Mouse (Mus musculus) heart, embryonic 14.5 days (tissue): ENCODE data around the gene Necab2. TPM values are rescaled to one million over a fixed set of nuclear protein-coding genes. Genes with fewer than 3 reads are reported as not detected.
A peak's percentile ranks its signal among the peaks of the same experiment; 100 is the strongest.

ENCODE experiments used
- ATAC-seq: fragments of 200-750 bp; cut with Nextera tagmentation; 2 replicates; pipeline ENCODE4 v1.8.0; 2017; ENCODE audit warnings: low read depth, moderate TSS enrichment; ENCODE audit not compliant: insufficient number of reproducible peaks, insufficient read depth, low FRiP score
- H3K27ac ChIP-seq, 2 experiments: fragments of 200-500 bp in 1 of 2; fragments of 300-500 bp in 1 of 2; sonication (generic) in 1 of 2; replicated peaks in 1 of 2; 2 replicates each; pipeline ENCODE4 v1.5.1; 2012 to 2014; ENCODE audit warnings: low read depth in 2 of 2, low read length in 2 of 2, control low read depth in 1 of 2, mild to moderate bottlenecking in 1 of 2, mixed read lengths in 1 of 2; ENCODE audit not compliant: control insufficient read depth in 1 of 2, insufficient read depth in 1 of 2
- H3K27me3 ChIP-seq: fragments of 300-500 bp; sonication (generic); 2 replicates; pipeline ENCODE4 v1.6.1; 2014; ENCODE audit warnings: mild to moderate bottlenecking, low read length, control low read depth; ENCODE audit not compliant: control insufficient read depth, insufficient read depth
- H3K36me3 ChIP-seq: fragments of 300-500 bp; sonication (generic); 2 replicates; pipeline ENCODE4 v1.6.1; 2014; ENCODE audit warnings: mild to moderate bottlenecking, control low read depth, low read length, mixed read lengths; ENCODE audit not compliant: control insufficient read depth, insufficient read depth
- H3K4me1 ChIP-seq, 2 experiments: fragments of 200-500 bp in 1 of 2; fragments of 300-500 bp in 1 of 2; sonication (generic) in 1 of 2; 2 replicates each; pipeline ENCODE4 v1.6.1; 2012 to 2014; ENCODE audit warnings: low read length in 2 of 2, control low read depth in 1 of 2, mixed read lengths in 1 of 2; ENCODE audit not compliant: control insufficient read depth in 2 of 2, insufficient read depth in 2 of 2
- H3K4me2 ChIP-seq: fragments of 300-500 bp; sonication (generic); 2 replicates; pipeline ENCODE4 v1.6.1; 2014; ENCODE audit warnings: mild to moderate bottlenecking, low read length
- H3K4me3 ChIP-seq, 2 experiments: fragments of 200-500 bp in 1 of 2; fragments of 300-500 bp in 1 of 2; sonication (generic) in 1 of 2; 2 replicates each; pipeline ENCODE4 v1.5.1; 2012 to 2014; ENCODE audit warnings: low read length in 2 of 2, mild to moderate bottlenecking in 2 of 2, control low read depth in 1 of 2, low read depth in 1 of 2, moderate library complexity in 1 of 2; ENCODE audit not compliant: control insufficient read depth in 1 of 2, insufficient read depth in 1 of 2
- H3K9ac ChIP-seq: fragments of 300-500 bp; sonication (generic); 2 replicates; pipeline ENCODE4 v1.6.1; 2014; ENCODE audit warnings: mild to moderate bottlenecking, low read length
- H3K9me3 ChIP-seq: fragments of 300-500 bp; sonication (generic); 2 replicates; pipeline ENCODE4 v1.6.1; 2016; ENCODE audit warnings: low read length, control low read depth; ENCODE audit not compliant: control insufficient read depth
- WGBS: fragments of 180-500 bp; shearing (Covaris S2); extraction: QIAGEN DNeasy Blood & Tissue Kit; methylation state at CpG from one replicate; pipeline ENCODE4 v1.1.7; 2014; 5-methylcytosine and 5-hydroxymethylcytosine counted together
- polyA plus RNA-seq: library from polyadenylated mRNA; unstranded; fragments of >200 nt; fragmentation: Nextera tagmentation; extraction: Ambion mirVana; gene quantifications from 2 replicates; pipeline ENCODE4 v1.2.1, GENCODE M21; 2014

The Necab2 gene
- polyA plus RNA-seq, 1 experiment from 2014 or later: 0.27 TPM

DNA sequence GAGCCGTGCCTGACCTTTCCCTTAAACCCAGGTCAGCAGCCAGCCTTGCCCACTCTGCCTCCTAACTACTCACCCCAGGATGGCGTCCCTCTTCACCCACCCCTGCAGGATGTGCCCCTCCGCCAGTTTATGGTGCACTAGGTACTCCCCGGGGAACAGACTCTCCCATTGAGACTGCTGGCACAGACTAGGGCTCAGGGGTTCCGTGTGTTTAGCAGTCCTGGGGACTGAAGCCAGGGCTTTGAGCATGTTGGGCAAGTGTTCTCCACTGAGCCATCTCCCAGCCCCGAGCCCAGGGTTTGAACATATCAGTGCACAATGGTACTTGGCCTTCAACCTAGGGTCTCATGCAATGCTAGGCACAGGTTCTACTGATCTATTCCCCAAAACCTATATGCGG is 11.0 kb upstream of the Necab2 start:
- no peaks in the 10 kb centered on the region for H3K36me3 ChIP-seq
- no peak overlapping the region for H3K4me2 ChIP-seq
- no peaks in the 10 kb centered on the region for H3K27me3 ChIP-seq
- WGBS: 82% methylated on average over 7 of the region's 7 CpGs
- ATAC-seq: no peak
- no peak overlapping the region for H3K27ac ChIP-seq
- no peak overlapping the region for H3K9ac ChIP-seq
- H3K9me3 ChIP-seq: no peaks in the 10 kb centered on the region
- peaks cover 12 to 15% of the 10 kb centered on the region in 2 experiments for H3K4me1 ChIP-seq
- no peak overlapping the region for H3K4me3 ChIP-seq

GRCm38 (mm10) chr8:119436331-119436730 is 10.2 kb upstream of the Necab2 start:
- H3K4me1 ChIP-seq: peaks cover 17 to 19% of the 10 kb centered on the region in 2 experiments
- WGBS: 84% methylated on average over 10 of the region's 10 CpGs
- no peak overlapping the region for H3K9ac ChIP-seq
- H3K36me3 ChIP-seq: no peaks in the 10 kb centered on the region
- H3K9me3 ChIP-seq: no peaks in the 10 kb centered on the region
- ATAC-seq: no peak
- H3K27ac ChIP-seq: no peak overlapping the region
- H3K4me2 ChIP-seq: no peak overlapping the region
- H3K4me3 ChIP-seq: no peak overlapping the region
- no peaks in the 10 kb centered on the region for H3K27me3 ChIP-seq

DNA sequence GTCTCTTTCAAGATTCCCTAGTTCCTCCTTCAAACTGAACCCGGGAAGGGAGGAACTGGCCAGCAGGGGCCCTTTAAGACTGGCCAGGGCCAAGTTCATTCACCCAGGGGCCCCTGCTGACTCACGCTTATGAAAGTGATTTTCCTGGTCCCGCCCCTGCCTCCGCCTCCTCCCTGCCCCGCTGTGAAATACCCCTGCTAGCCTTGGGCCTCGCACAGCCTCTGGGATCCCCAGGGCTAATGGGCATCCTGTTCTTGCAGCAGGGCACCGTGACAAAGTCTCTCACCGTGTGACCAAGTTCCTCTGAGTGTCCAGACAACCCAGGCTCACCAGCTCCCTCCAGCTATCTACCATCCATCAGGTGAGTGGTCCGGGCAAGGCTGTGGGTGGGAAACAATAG is 9.6 kb upstream of the Necab2 start:
- Histone ChIP-seq H3K4me3 (no peak overlapping the region), H3K36me3 (no peaks in the 10 kb centered on the region), H3K4me2 (peak overlapping the region; percentile 37), H3K9ac (peak overlapping the region; percentile 25; the same call in 1 of the 2 replicates), H3K9me3 (no peaks in the 10 kb centered on the region), H3K27me3 (0 out of 2 replicates have a peak, but pooled peaks cover 3% of the 10 kb centered on the region), H3K27ac (no peak overlapping the region), H3K4me1 (peaks cover 17 to 19% of the 10 kb centered on the region in 2 experiments)
- 8% methylated on average over 9 of the region's 9 CpGs for WGBS
- peak; percentile 51 for ATAC-seq

DNA sequence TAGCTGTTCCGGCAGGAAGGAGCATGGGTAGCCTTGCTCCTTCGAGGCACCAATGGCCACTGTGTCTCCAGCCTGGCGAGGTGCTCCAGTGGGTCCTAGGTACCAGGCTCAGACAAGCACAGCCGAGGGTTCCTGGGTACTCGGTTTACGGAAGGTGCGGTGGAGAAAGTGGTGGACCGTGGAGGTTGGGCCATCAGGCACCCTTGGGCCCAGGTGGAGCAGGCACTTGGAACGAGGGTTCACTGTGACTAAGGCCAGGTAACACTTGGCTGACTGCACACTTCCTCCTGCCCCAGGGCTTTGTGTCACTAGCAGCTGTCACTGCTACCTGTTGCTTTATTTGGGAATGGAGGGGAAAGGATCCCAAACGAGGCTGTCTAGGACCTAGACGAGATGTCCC is 9.0 kb upstream of the Necab2 start:
- Histone ChIP-seq H3K4me2 (peak overlapping the region; percentile 37), H3K9me3 (no peaks in the 10 kb centered on the region), H3K36me3 (no peaks in the 10 kb centered on the region), H3K4me3 (no peak overlapping the region), H3K27ac (no peak overlapping the region), H3K9ac (no peak overlapping the region), H3K4me1 (peaks cover 17 to 19% of the 10 kb centered on the region in 2 experiments), H3K27me3 (peaks cover 9% of the 10 kb centered on the region; the same call in 1 of the 2 replicates)
- WGBS: 70% methylated on average over 11 of the region's 11 CpGs
- ATAC-seq: no peak

DNA sequence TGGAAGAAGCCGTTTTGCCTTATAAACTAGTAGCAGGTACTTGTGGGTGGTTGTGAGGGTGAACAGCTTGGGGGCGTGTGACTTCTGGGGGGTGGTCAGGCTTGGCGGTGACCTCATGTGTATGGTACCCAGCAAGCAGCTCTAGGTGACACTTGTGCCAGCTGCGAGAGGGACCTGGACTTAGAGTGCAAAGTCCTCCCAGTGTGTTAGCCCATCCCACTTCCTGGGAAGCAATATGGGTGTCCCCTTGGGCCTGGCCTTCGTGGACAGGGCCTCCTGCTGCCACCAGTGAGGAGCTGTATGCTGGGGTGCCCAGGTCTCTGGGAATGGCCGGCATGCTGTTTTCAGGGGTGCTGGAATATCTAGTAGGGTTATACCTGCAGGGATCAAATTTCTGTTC is 7.6 kb upstream of the Necab2 start:
- H3K27me3 ChIP-seq: peaks cover 12% of the 10 kb centered on the region
- WGBS: 81% methylated on average over 6 of the region's 6 CpGs
- ATAC-seq: no peak

GRCm38 (mm10) chr8:119439424-119439823 is 7.1 kb upstream of the Necab2 start:
- H3K4me2 ChIP-seq: no peak overlapping the region
- ATAC-seq: no peak
- H3K9ac ChIP-seq: no peak overlapping the region
- no peaks in the 10 kb centered on the region for H3K9me3 ChIP-seq
- WGBS: 91% methylated on average over 2 of the region's 2 CpGs
- no peaks in the 10 kb centered on the region for H3K36me3 ChIP-seq
- H3K4me1 ChIP-seq: peaks cover 17 to 19% of the 10 kb centered on the region in 2 experiments
- H3K27ac ChIP-seq: no peak overlapping the region
- H3K4me3 ChIP-seq: no peak overlapping the region
- peaks cover 12% of the 10 kb centered on the region for H3K27me3 ChIP-seq

More for the DNA sequence above, 7.6 kb upstream of the Necab2 start:
- Histone ChIP-seq H3K9me3 (no peaks in the 10 kb centered on the region), H3K27ac (no peak overlapping the region), H3K36me3 (no peaks in the 10 kb centered on the region), H3K4me1 (peaks cover 17 to 19% of the 10 kb centered on the region in 2 experiments), H3K4me2 (no peak overlapping the region), H3K9ac (no peak overlapping the region), H3K4me3 (no peak overlapping the region)

- Histone ChIP-seq H3K36me3 (no peaks in the 10 kb centered on the region), H3K4me2 (no peak overlapping the region), H3K27ac (no peak overlapping the region), H3K9me3 (no peaks in the 10 kb centered on the region), H3K9ac (no peak overlapping the region), H3K27me3 (peaks cover 17% of the 10 kb centered on the region), H3K4me1 (peaks cover 17 to 19% of the 10 kb centered on the region in 2 experiments), H3K4me3 (no peak overlapping the region)
- no peak for ATAC-seq
- 87% methylated on average over 7 of the region's 7 CpGs for WGBS
These were observed 6.6 kb upstream of the Necab2 start for GRCm38 (mm10) chr8:119439893-119440249.

GRCm38 (mm10) chr8:119440250-119440951 is 6.1 kb upstream of the Necab2 start:
- Histone ChIP-seq H3K9ac (no peak overlapping the region), H3K27me3 (peaks cover 22% of the 10 kb centered on the region), H3K4me2 (peak overlapping the region; percentile 35), H3K9me3 (no peaks in the 10 kb centered on the region), H3K4me1 (peaks cover 17 to 19% of the 10 kb centered on the region in 2 experiments), H3K4me3 (no peak overlapping the region), H3K27ac (no peak overlapping the region), H3K36me3 (no peaks in the 10 kb centered on the region)
- ATAC-seq: peak; percentile 44; the same call in 1 of the 2 replicates
- 18% methylated on average over 16 of the region's 16 CpGs for WGBS
